Mouse (Mus musculus): Measurements from ENCODE around the gene Rin1. TPM values are rescaled to one million over a fixed set of nuclear protein-coding genes. Genes with fewer than 3 reads are reported as not detected.

Rin1 gene
- polyA plus RNA-seq, 1 experiment, result 60.2 TPM

- Histone ChIP-seq H3K4me1 (ENCODE audit: control insufficient read depth, insufficient read depth, low read length) (0 out of 2 replicates have a peak, but pooled peaks cover 2% of the 10 kb centered on the region), H3K27ac (ENCODE audit: insufficient read depth, low read length) (peak overlapping the region; percentile 10), H3K4me3 (ENCODE audit: insufficient read depth, low read length) (peak overlapping the region; percentile 69)
- TF ChIP-seq CTCF (IDR thresholded peaks at IDR 0.05; ENCODE audit: borderline replicate concordance, insufficient read depth, low read length) (no peak), POLR2A (IDR thresholded peaks at IDR 0.05; ENCODE audit: low read depth, low read length) (peak; percentile 34; the same call in 1 of the 2 replicates)
Measured at GRCm38 (mm10) chr19:5052166-5052822, 2.0 kb downstream of the Rin1 start.

- no peak for TF ChIP-seq POLR2A (IDR thresholded peaks at IDR 0.05; ENCODE audit: low read depth, low read length)
- TF ChIP-seq CTCF (IDR thresholded peaks at IDR 0.05; ENCODE audit: borderline replicate concordance, insufficient read depth, low read length), result no peak
- H3K4me1 ChIP-seq (ENCODE audit: control insufficient read depth, insufficient read depth, low read length), result peaks cover 5% of the 10 kb centered on the region
- peak overlapping the region; percentile 10; the same call in 1 of the 2 replicates for H3K27ac ChIP-seq (ENCODE audit: insufficient read depth, low read length)
- H3K4me3 ChIP-seq (ENCODE audit: insufficient read depth, low read length), result peak overlapping the region; percentile 69
Measured at GRCm38 (mm10) chr19:5052853-5053252, 2.6 kb downstream of the Rin1 start.

GRCm38 (mm10) chr19:5053909-5054308 lies 3.6 kb downstream of the Rin1 start:
- Histone ChIP-seq H3K4me1 (ENCODE audit: control insufficient read depth, insufficient read depth, low read length) (peaks cover 13% of the 10 kb centered on the region), H3K4me3 (ENCODE audit: insufficient read depth, low read length) (no peak overlapping the region), H3K27ac (ENCODE audit: insufficient read depth, low read length) (peak overlapping the region; percentile 86)
- TF ChIP-seq POLR2A (IDR thresholded peaks at IDR 0.05; ENCODE audit: low read depth, low read length), result peak; percentile 67
- TF ChIP-seq CTCF (IDR thresholded peaks at IDR 0.05; ENCODE audit: borderline replicate concordance, insufficient read depth, low read length), result peak; percentile 56

GRCm38 (mm10) chr19:5056251-5056650 lies 6.0 kb downstream of the Rin1 start:
- Histone ChIP-seq H3K27ac (ENCODE audit: insufficient read depth, low read length) (peak overlapping the region; percentile 13; the same call in 1 of the 2 replicates), H3K4me1 (ENCODE audit: control insufficient read depth, insufficient read depth, low read length) (peaks cover 26% of the 10 kb centered on the region), H3K4me3 (ENCODE audit: insufficient read depth, low read length) (no peak overlapping the region)
- TF ChIP-seq POLR2A (IDR thresholded peaks at IDR 0.05; ENCODE audit: low read depth, low read length), result no peak
- TF ChIP-seq CTCF (IDR thresholded peaks at IDR 0.05; ENCODE audit: borderline replicate concordance, insufficient read depth, low read length), result 0 out of 2 replicates have a peak, but pooled peaks have one; percentile 14

GRCm38 (mm10) chr19:5057876-5058775 lies 7.8 kb downstream of the Rin1 start:
- H3K27ac ChIP-seq (ENCODE audit: insufficient read depth, low read length), result peak overlapping the region; percentile 96
- H3K4me3 ChIP-seq (ENCODE audit: insufficient read depth, low read length), result no peak overlapping the region
- TF ChIP-seq POLR2A (IDR thresholded peaks at IDR 0.05; ENCODE audit: low read depth, low read length) (peak; percentile 56), CTCF (IDR thresholded peaks at IDR 0.05; ENCODE audit: borderline replicate concordance, insufficient read depth, low read length) (no peak)
- H3K4me1 ChIP-seq (ENCODE audit: control insufficient read depth, insufficient read depth, low read length), result peaks cover 34% of the 10 kb centered on the region

GRCm38 (mm10) chr19:5058801-5059771 lies 8.8 kb downstream of the Rin1 start:
- no peak overlapping the region for H3K4me3 ChIP-seq (ENCODE audit: insufficient read depth, low read length)
- H3K4me1 ChIP-seq (ENCODE audit: control insufficient read depth, insufficient read depth, low read length), result peaks cover 34% of the 10 kb centered on the region
- TF ChIP-seq POLR2A (IDR thresholded peaks at IDR 0.05; ENCODE audit: low read depth, low read length), result peak; percentile 47
- TF ChIP-seq CTCF (IDR thresholded peaks at IDR 0.05; ENCODE audit: borderline replicate concordance, insufficient read depth, low read length), result no peak
- H3K27ac ChIP-seq (ENCODE audit: insufficient read depth, low read length), result peak overlapping the region; percentile 96

GRCm38 (mm10) chr19:5060365-5061330 lies 10.4 kb downstream of the Rin1 start:
- H3K27ac ChIP-seq (ENCODE audit: insufficient read depth, low read length), result peak overlapping the region; percentile 96
- no peak overlapping the region for H3K4me3 ChIP-seq (ENCODE audit: insufficient read depth, low read length)
- TF ChIP-seq POLR2A (IDR thresholded peaks at IDR 0.05; ENCODE audit: low read depth, low read length) (peak; percentile 71), CTCF (IDR thresholded peaks at IDR 0.05; ENCODE audit: borderline replicate concordance, insufficient read depth, low read length) (no peak)
- peaks cover 46% of the 10 kb centered on the region for H3K4me1 ChIP-seq (ENCODE audit: control insufficient read depth, insufficient read depth, low read length)

GRCm38 (mm10) chr19:5062041-5062440 lies 11.8 kb downstream of the Rin1 start:
- TF ChIP-seq POLR2A (IDR thresholded peaks at IDR 0.05; ENCODE audit: low read depth, low read length) (no peak; the same call in 1 of the 2 replicates), CTCF (IDR thresholded peaks at IDR 0.05; ENCODE audit: borderline replicate concordance, insufficient read depth, low read length) (no peak)
- H3K4me1 ChIP-seq (ENCODE audit: control insufficient read depth, insufficient read depth, low read length), result peaks cover 49% of the 10 kb centered on the region
- no peak overlapping the region for H3K4me3 ChIP-seq (ENCODE audit: insufficient read depth, low read length)
- peak overlapping the region; percentile 73 for H3K27ac ChIP-seq (ENCODE audit: insufficient read depth, low read length)

All from embryonic fibroblast, embryonic 13.5 days (primary cell).